Mouse (Mus musculus) cerebral cortex, adult 2 months (tissue): ENCODE data around the gene Rnf17.

Source experiments
- WGBS: fragments of 180-500 bp; shearing (Covaris S2); methylation state at CpG from one replicate; pipeline ENCODE4 v1.1.7; 2018; 5-methylcytosine and 5-hydroxymethylcytosine counted together

Rnf17 gene

GRCm38 (mm10) chr14:56544946-56545345, 142.6 kb downstream of the Rnf17 start:
- 83% methylated on average over 1 of the region's 1 CpGs for WGBS

- 95% methylated on average over 4 of the region's 4 CpGs for WGBS
Measured at GRCm38 (mm10) chr14:56545491-56545890, 143.1 kb downstream of the Rnf17 start.

GRCm38 (mm10) chr14:56550960-56551359, 148.6 kb downstream of the Rnf17 start:
- WGBS, result 94% methylated on average over 4 of the region's 4 CpGs

- WGBS, result 89% methylated on average over 6 of the region's 6 CpGs
Measured at GRCm38 (mm10) chr14:56552924-56553323, 150.5 kb downstream of the Rnf17 start.

- 86% methylated on average over 7 of the region's 7 CpGs for WGBS
Measured at GRCm38 (mm10) chr14:56553331-56553730, 150.9 kb downstream of the Rnf17 start.

GRCm38 (mm10) chr14:56554716-56555115, 152.3 kb downstream of the Rnf17 start:
- WGBS, result 98% methylated on average over 2 of the region's 2 CpGs

GRCm38 (mm10) chr14:56559134-56559533, 156.8 kb downstream of the Rnf17 start:
- WGBS, result 93% methylated on average over 3 of the region's 3 CpGs

GRCm38 (mm10) chr14:56567476-56567875, 165.1 kb downstream of the Rnf17 start:
- 55% methylated on average over 7 of the region's 7 CpGs for WGBS

- 87% methylated on average over 4 of the region's 4 CpGs for WGBS
Measured at GRCm38 (mm10) chr14:56569041-56569440, 166.7 kb downstream of the Rnf17 start.

- under 1% methylated on average over 59 of the region's 59 CpGs for WGBS
Measured at GRCm38 (mm10) chr14:56571310-56572093, 169.1 kb downstream of the Rnf17 start.

GRCm38 (mm10) chr14:56572546-56572945, 170.2 kb downstream of the Rnf17 start:
- WGBS, result 59% methylated on average over 2 of the region's 2 CpGs
